Mouse (Mus musculus) fibroblast of lung, adult 2 months (primary cell): ENCODE results near the gene Dupd1.

Experiments used
- DNase-seq: peaks from one replicate; pipeline ENCODE4 v3.0.0-alpha.2; 2011; ENCODE audit warnings: low read depth

The Dupd1 gene

GRCm38 (mm10) chr14:21722021-21722698, 7.8 kb upstream of the Dupd1 start:
- DNase-seq: no peak

GRCm38 (mm10) chr14:21720430-21721205, 6.2 kb upstream of the Dupd1 start:
- DNase-seq: no peak

GRCm38 (mm10) chr14:21719646-21720383, 5.4 kb upstream of the Dupd1 start:
- DNase-seq: no peak

GRCm38 (mm10) chr14:21711231-21711630, 3.1 kb downstream of the Dupd1 start:
- no peak for DNase-seq

- no peak for DNase-seq
Measured at GRCm38 (mm10) chr14:21709545-21709944, 4.8 kb downstream of the Dupd1 start.

- no peak for DNase-seq
Measured at GRCm38 (mm10) chr14:21706759-21707571, 7.4 kb downstream of the Dupd1 start.

- DNase-seq: no peak
Measured at GRCm38 (mm10) chr14:21705462-21705861, 8.9 kb downstream of the Dupd1 start.

- no peak for DNase-seq
Measured at GRCm38 (mm10) chr14:21703255-21703654, 11.1 kb downstream of the Dupd1 start.

- no peak for DNase-seq
Measured at GRCm38 (mm10) chr14:21702691-21703090, 11.7 kb downstream of the Dupd1 start.

GRCm38 (mm10) chr14:21696186-21696830, 18.1 kb downstream of the Dupd1 start:
- DNase-seq: no peak

GRCm38 (mm10) chr14:21695020-21695419, 19.4 kb downstream of the Dupd1 start:
- DNase-seq: no peak

GRCm38 (mm10) chr14:21691070-21691469, 23.3 kb downstream of the Dupd1 start:
- no peak for DNase-seq

GRCm38 (mm10) chr14:21686376-21687279, 27.7 kb downstream of the Dupd1 start:
- DNase-seq: no peak

GRCm38 (mm10) chr14:21685411-21686146, 28.8 kb downstream of the Dupd1 start:
- no peak for DNase-seq

- no peak for DNase-seq
Measured at GRCm38 (mm10) chr14:21683834-21684233, 30.5 kb downstream of the Dupd1 start.

GRCm38 (mm10) chr14:21682681-21683129, 31.7 kb downstream of the Dupd1 start:
- DNase-seq: no peak

- no peak for DNase-seq
Measured at GRCm38 (mm10) chr14:21679631-21680201, 34.7 kb downstream of the Dupd1 start.

- no peak for DNase-seq
Measured at GRCm38 (mm10) chr14:21678509-21679285, 35.7 kb downstream of the Dupd1 start.
